Mouse (Mus musculus) myocyte (in vitro differentiated cells): ENCODE results near the gene Ankrd33b.

Experiments
- CEBPB ChIP-seq: IDR thresholded peaks from 2 replicates; pipeline ENCODE4 v1.6.1; 2011; ENCODE audit warnings: mild to moderate bottlenecking, moderate library complexity; ENCODE audit not compliant: poor library complexity, insufficient read depth, severe bottlenecking
- E2F4 ChIP-seq: IDR thresholded peaks from one replicate; pipeline ENCODE4 v1.6.1; 2011; ENCODE audit warnings: mild to moderate bottlenecking, control low read depth, moderate library complexity; ENCODE audit not compliant: insufficient read depth
- MAX ChIP-seq: IDR thresholded peaks from one replicate; pipeline ENCODE4 v1.6.1; 2011; ENCODE audit warnings: low read depth, mild to moderate bottlenecking, control low read depth
- MYOD1 ChIP-seq, 3 experiments: IDR thresholded peaks; one replicate each; pipeline ENCODE4 v1.6.1; 2011; ENCODE audit warnings: control low read depth in 2 of 3, low read depth in 2 of 3, mild to moderate bottlenecking in 2 of 3, moderate library complexity in 1 of 3; ENCODE audit not compliant: insufficient read length in 2 of 3, control insufficient read depth in 1 of 3
- MYOG ChIP-seq, 3 experiments: IDR thresholded peaks; one replicate each; pipeline ENCODE4 v1.6.1; 2011; ENCODE audit warnings: control low read depth in 2 of 3, low read depth in 2 of 3, mild to moderate bottlenecking in 2 of 3; ENCODE audit not compliant: insufficient read length in 2 of 3, control insufficient read depth in 1 of 3, insufficient read depth in 1 of 3
- POLR2A ChIP-seq: IDR thresholded peaks from one replicate; pipeline ENCODE4 v1.6.1; 2011; ENCODE audit warnings: low read depth, mild to moderate bottlenecking, control low read depth, moderate library complexity; ENCODE audit not compliant: insufficient read length
- POLR2AphosphoS2 ChIP-seq: IDR thresholded peaks from one replicate; pipeline ENCODE4 v1.6.1; 2011; ENCODE audit warnings: low read depth, control low read depth; ENCODE audit not compliant: insufficient read length
- REST ChIP-seq: IDR thresholded peaks from one replicate; pipeline ENCODE4 v1.6.1; 2011; ENCODE audit warnings: mild to moderate bottlenecking, control low read depth, moderate library complexity; ENCODE audit not compliant: insufficient read depth, insufficient read length
- SRF ChIP-seq: IDR thresholded peaks from one replicate; pipeline ENCODE4 v1.6.1; 2011; ENCODE audit warnings: low read depth; ENCODE audit not compliant: control insufficient read depth, insufficient read length
- TCF12 ChIP-seq: IDR thresholded peaks from one replicate; pipeline ENCODE4 v1.6.1; 2011; ENCODE audit warnings: mild to moderate bottlenecking, control low read depth; ENCODE audit not compliant: poor library complexity, insufficient read depth, severe bottlenecking
- TCF3 ChIP-seq: IDR thresholded peaks from one replicate; pipeline ENCODE4 v1.6.1; 2011; ENCODE audit warnings: low read depth, control low read depth; ENCODE audit not compliant: insufficient read length
- USF1 ChIP-seq: IDR thresholded peaks from one replicate; pipeline ENCODE4 v1.6.1; 2011; ENCODE audit warnings: low read depth, mild to moderate bottlenecking, control low read depth, moderate library complexity

DNA sequence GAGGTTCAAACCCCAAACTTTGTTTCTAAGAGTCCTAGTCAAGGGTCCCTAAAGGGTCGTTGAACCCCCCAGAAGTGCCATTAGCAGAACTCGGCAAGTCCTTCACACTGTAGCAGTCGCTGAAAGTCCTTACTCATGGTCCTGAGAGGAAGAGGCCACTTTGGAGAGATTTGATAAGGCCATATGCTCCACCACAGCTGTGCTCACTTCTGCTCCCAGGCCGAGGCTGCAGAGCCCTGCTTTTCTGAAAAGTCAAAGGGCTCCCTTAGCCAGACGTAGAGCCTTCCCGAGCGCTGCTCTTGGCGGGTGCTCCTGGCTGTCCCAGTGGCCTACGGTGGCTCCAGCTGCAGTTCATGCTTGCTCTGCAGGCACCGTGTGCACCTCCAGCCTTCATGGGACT is 94.0 kb downstream of the Ankrd33b start:
- TF ChIP-seq POLR2A (no peak), POLR2AphosphoS2 (no peak), TCF12 (no peak), MAX (no peak), USF1 (no peak), E2F4 (no peak), MYOG (IDR thresholded peaks at IDR 0.05; ENCODE audit: control insufficient read depth in 1 of 3, insufficient read depth in 1 of 3, insufficient read length in 2 of 3, low read depth in 2 of 3) (no peak), MYOD1 (IDR thresholded peaks at IDR 0.05; ENCODE audit: control insufficient read depth in 1 of 3, insufficient read length in 2 of 3, low read depth in 2 of 3) (no peak), TCF3 (no peak), CEBPB (no peak), REST (no peak), SRF (no peak)
